Mouse (Mus musculus) lung, postnatal 4 days (tissue): Measurements from ENCODE around the gene Psmc3.

Experiments
- DNase-seq, 2 experiments: peaks; one replicate each; pipeline ENCODE4 v3.0.0; 2021

The Psmc3 gene

DNA sequence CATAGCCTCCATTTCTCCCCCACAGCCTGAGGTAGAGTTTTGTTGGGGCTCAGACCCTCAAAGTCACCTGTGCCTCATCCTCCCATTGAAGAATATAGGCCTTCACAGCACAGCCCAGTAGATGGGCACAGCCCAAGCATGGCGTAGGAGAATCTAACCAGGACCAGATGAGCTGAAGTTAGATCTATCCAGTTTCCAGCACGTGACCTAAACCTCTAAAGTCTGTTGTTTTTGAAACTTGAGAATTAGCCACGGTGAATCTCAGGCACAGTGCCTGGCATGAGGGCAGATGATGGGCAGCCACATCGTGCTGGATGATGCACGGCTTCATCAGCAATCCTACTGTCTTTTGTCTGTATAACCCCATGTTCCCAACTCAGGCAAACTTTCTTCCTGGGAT, 4.6 kb downstream of the Psmc3 start:
- DNase-seq = no peak

DNA sequence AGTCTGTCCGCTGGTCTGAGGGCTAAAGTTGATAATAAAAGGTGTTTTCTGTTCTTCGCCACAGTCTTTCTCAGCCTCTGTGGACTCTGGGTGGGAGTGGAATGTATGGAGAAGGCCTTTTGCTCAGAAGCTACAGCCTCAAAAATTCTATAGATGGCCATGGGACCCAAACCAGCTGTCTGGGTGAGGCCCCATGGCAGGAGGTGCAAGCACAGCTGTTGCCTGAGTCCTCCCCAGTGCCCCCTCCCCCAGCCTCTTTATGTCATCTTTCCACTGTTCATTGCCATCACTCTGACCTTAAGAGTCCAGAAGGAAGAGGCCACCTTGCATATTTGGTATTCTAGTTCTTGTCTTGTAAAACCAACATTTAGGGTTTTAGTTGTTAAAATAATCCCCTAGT, 5.6 kb downstream of the Psmc3 start:
- no peak for DNase-seq

GRCm38 (mm10) chr2:91060544-91061355, 6.9 kb downstream of the Psmc3 start:
- peak in 1 of 2 experiments; percentile 58 for DNase-seq

DNA sequence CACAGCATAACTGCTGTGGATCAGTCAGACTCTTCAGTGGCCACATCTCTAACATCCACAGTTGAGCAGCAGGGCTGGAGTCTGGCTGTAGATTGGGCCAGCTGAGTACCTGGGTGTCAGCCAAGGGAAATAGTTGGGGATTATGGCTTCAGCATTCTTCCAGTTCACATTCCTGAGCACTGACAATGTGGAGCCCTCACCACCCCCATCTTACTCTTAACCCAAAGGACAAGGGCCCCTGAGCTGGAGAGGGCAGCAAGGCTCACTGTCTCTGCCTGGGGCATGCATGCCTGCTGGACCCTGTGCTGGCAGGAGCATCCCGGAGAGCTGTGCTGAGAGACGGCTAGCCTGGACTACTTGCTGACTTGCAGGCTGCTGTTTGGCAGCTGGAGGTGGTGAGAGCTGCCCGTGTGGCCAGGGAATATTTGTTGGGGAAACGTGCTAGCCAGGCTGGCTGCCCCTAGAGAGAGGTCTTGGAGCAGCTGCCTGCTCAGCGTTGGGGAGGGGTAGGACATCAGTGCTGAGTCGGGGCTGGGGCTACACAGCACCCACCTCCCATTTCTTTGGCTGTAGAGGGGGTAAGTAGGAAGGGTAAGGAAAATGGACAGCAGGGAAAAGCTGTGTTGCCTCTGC, 8.2 kb downstream of the Psmc3 start:
- peak; percentile 49 to 72 for DNase-seq

DNA sequence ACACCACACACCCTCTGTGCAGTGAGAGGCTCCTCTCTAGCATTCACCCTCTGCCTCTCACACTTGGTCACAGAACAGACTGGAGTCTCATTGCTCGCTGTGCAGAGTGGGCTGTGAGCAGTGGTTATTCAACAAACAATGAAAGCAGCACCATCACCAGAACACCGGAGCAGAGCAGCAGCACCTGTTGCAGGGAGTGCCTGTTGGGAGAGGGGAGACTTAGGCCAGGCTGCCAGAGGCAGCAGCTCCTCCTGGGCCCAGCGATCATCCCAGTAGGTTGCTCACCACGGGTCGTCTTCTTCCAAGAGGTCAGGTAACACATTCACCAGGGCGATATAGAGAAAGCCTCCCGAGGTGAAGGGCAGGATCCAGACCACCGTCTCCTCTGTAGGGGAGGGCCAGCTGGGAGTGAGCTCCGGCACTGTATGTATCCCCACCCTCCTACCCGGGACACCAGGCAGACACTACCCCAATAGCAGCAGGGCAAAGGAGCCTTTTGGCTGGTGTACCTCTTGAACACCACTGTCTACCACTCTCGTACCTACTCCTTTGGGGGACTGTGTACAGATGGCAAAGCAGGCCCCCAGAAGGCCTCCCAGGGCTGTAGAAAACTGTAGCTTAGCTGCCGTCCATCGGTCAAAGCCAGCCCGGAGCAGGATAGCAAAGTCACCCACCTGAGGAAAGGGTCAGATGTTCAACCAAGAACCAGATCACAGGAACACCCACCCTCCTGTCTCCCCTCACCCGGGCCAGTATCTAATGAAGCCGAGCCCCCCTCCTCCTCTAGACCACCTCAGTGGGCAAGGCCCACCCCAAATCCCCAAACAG, 9.2 kb downstream of the Psmc3 start:
- no peak for DNase-seq

- DNase-seq = no peak
Observed at GRCm38 (mm10) chr2:91064211-91064610, 10.4 kb downstream of the Psmc3 start.

DNA sequence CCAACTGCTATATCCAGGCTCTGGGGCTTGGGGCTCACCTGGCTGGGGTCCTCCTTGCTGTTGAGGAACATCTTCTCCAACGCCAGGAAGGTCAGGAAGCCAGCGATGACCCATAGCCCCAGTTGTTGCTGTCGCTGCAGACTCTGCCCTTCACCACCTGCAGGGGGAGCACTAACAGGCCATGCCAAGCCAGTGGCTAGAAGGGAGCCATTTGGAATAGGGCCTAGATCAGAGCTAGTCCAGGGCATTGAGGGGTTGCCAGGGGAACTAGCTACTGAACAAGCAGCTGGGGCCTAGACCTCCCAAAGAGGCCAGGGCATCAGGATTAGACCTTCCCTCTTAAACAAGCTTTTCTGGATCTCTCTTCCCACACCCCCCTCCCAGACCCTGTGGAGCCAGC, 11.7 kb downstream of the Psmc3 start:
- peak in 1 of 2 experiments; percentile 69 for DNase-seq

DNA sequence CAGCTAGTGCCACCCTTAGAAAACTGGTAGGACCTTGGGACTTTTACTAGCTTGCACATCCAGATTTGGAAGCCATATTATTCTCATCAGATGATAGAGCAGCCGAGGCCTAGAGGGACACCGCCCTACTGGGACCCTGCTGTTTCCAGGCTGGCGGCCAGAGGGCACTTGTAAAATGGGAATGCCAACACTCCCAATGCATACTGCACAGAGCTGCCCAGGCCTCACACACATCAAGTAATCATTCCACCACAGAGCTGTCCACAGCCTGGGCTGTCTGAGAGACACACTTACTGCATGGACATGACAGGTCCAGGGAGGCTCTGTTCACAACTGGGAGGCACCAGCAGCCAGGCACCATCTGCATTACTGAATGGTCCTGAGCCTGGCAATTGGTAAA, 12.6 kb downstream of the Psmc3 start:
- DNase-seq = no peak

DNA sequence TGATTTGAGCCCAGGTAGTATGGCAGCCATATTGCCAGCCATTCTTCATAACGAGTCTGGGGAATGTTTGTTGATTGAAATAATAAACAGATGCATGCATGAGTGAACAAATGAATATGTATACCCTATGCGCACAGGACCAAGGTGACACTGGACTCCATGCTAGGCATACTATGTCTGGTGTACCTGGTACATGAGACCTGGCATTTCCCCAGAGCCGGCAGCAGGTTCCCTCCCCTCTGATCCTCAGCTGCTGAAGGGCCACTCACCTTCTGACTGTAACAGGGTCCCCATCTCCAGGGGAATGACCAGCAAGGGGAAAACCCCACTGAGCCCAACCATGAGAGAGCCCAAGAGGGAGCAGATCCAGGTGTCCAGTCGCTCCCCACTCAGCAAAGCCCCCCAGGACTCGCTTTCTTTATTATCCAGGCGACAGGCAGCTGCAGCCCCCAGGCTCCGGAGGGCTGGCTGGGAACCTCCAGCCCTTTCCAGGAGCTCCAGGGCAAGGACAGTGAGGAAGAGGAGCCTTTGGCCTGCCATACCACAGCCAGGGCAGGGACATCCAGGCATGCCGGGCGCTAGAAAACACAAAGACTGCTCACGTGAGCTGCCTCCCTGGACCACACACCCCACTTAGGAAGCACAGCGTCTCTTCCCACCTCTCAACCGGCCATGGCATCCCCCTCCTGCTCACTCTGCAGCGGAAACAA, 14.5 kb downstream of the Psmc3 start:
- no peak for DNase-seq

GRCm38 (mm10) chr2:91068872-91069165, 15.0 kb downstream of the Psmc3 start:
- DNase-seq = no peak

GRCm38 (mm10) chr2:91069306-91070000, 15.6 kb downstream of the Psmc3 start:
- DNase-seq = peak in 1 of 2 experiments; percentile 41

- peak; percentile 98 for DNase-seq
Observed at GRCm38 (mm10) chr2:91070076-91070800, 16.4 kb downstream of the Psmc3 start, which contains the start of gene Slc39a13. Slc39a13 (minus strand) TSS chr2:91070417.

- DNase-seq = no peak
Observed at GRCm38 (mm10) chr2:91071059-91071458, 17.2 kb downstream of the Psmc3 start.

GRCm38 (mm10) chr2:91072092-91072491, 18.3 kb downstream of the Psmc3 start:
- no peak for DNase-seq

DNA sequence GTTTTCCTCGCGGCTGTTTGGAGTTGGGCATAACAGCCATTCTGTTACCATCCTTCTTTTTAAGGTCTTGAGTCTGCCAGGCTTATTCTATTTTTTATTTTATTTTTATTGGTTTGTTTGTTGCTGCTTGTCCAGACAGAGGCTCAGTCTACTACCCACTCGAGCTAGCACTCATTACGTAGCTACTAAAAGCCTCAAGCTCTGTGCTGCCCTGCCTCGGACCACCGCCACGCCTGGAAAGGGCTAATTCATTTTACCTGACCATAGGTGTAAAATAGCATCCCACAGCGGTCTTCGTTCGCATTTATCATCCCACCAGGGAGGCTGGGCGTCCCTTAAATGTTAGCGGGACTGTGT, 24.1 kb downstream of the Psmc3 start:
- no peak for DNase-seq

DNA sequence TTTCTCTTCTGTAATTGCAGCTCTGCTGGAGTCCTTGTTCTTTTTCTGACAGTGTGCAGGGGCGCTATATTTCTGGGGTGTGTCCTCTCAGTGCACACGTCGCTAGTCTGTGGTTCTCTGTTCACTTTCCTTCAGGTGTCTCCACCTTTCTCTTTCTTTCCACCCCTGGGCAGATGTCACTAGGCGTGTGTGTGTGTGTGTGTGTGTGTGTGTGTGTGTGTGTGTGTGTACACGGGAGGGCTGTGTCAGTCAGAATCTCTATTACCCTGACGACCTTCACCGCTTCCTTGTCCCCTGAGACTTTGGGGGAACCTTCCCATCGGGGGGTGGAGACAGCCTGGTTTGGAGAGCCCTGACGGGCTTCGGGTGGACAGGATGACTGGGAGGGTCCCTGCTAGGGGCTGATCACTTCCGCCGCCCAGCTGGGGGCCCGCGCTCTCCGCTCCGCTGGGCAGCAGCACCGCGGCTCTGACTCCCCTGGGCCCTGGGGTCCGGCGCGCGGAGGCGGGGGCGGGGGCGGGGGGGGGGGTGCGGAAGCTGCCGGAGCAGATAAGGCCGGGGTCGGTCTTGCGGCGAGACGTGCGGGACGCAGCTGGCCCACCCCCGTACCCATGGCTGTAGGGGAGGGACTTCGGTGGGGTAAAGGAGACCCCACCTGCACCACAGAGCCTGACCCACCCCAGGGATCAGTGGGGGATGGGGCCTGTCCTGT, 24.7 kb downstream of the Psmc3 start:
- peak in 1 of 2 experiments; percentile 58 for DNase-seq

GRCm38 (mm10) chr2:91079026-91079384, 25.2 kb downstream of the Psmc3 start:
- DNase-seq = no peak

- peak in 1 of 2 experiments; percentile 50 for DNase-seq
Observed at GRCm38 (mm10) chr2:91080784-91081513, 27.1 kb downstream of the Psmc3 start.

GRCm38 (mm10) chr2:91081775-91082695, 28.2 kb downstream of the Psmc3 start, which contains the start of gene Spi1:
Spi1 (plus strand) TSS chr2:91082390.
- DNase-seq = no peak
